Mouse (Mus musculus) liver, embryonic 14.5 days (tissue): ENCODE data around the gene Prkcb.

Experiments used
- CTCF ChIP-seq: IDR thresholded peaks from 2 replicates; pipeline ENCODE4 v1.5.1; 2016; ENCODE audit warnings: antibody characterized with exemption, low read depth, control low read depth
- EP300 ChIP-seq: IDR thresholded peaks from 2 replicates; pipeline ENCODE4 v1.6.1; 2016; ENCODE audit warnings: antibody characterized with exemption, low read depth

DNA sequence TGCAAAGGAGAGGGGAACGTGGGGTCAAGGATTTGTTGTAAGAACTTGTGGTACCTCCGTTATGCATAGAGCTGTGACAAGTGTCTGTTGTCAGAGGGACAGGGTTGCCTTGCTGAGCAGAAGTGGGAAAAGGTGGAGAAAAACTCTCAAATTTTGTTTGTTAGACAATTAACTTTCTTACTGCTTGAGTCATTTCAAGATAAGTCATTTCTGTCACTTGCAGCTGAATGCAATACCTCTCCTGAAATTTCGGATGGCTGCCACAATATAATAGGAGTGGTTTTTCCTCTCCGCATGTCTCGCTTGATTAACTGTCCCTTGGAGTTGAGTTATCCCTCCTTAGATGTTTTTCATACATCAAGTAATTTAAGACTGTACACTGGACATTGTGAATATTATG is 20.1 kb downstream of the Prkcb start:
- TF ChIP-seq CTCF (no peak), EP300 (no peak)
